ENCODE assay signal across 8 mouse cellular contexts in the genomic region with DNA sequence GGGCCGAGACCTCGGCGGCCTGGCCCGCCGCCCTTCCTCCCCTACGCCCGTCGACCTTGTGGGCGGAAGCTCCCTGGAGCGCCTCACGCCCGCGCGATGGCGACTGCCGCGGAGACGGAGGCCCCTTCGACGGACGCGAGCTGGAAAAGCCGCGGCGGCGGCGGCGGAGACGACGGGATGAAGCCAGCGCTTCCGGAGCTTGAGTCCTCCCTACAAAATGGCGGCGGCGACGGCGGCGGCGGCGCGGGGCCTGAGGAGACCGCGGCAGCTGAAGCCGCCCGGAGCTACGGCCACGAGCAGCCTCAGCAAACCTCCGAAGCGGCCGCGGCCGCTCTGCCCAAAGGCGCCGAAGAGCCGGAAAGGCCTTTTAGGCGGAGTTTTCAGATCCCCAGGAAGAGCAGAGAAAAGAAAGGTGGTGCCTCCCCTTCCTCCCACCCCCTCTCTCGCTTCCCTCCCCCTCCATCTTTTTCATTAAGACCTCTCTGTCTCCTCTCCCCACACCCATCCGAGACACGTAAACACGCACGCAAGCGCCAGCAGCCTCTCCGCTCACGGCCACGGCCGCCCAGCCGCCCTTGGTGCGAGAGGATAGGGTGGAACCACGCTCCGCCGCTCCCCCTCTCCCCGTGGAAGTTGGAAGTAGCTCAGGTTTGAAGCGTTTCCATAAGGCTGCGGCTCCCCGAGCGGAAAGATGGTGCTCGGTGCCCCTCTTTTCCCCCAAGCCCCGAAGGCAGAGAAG. TPM values are rescaled to one million over a fixed set of nuclear protein-coding genes. Genes with fewer than 3 reads are reported as not detected.
DNase-seq lines count a peak whose midpoint lies in the region; ATAC-seq and TF ChIP-seq lines count a peak whose summit lies in the region.

No protein-coding gene starts in this region.

- H3K27ac ChIP-seq in forebrain, embryonic 14.5 days (ENCODE audit: low read depth, low read length), result peak overlapping the region; percentile 99
- H3K27ac ChIP-seq in layer of hippocampus, adult 2 months, result peak overlapping the region; percentile 100
- peak overlapping the region; percentile 99 for H3K27ac ChIP-seq in lung, embryonic 15.5 days

- peaks cover 14% of the 10 kb centered on the region for H3K9me3 ChIP-seq in forebrain, embryonic 14.5 days (replicated peaks; ENCODE audit: control insufficient read depth, low read length)
- H3K9me3 ChIP-seq in lung, embryonic 15.5 days, result 0 out of 2 replicates have a peak, but pooled peaks cover 7% of the 10 kb centered on the region

- 3% methylated on average over 78 of the region's 78 CpGs for WGBS in forebrain, embryonic 14.5 days
- whole genome bisulfite sequencing in lung, embryonic 15.5 days, result under 1% methylated on average over 67 of the region's 78 CpGs

- ATAC-seq in cerebellum, adult (ENCODE audit: insufficient number of reproducible peaks, low FRiP score, low TSS enrichment), result peak; percentile 91
- peak; percentile 80 for ATAC-seq in forebrain, embryonic 14.5 days
- ATAC-seq in lung, embryonic 15.5 days (ENCODE audit: borderline replicate concordance, extremely low read depth, low FRiP score, low TSS enrichment), result peak; percentile 83

- peak overlapping the region; percentile 77 for H3K4me3 ChIP-seq in forebrain, embryonic 14.5 days (ENCODE audit: low read depth, low read length)
- peak overlapping the region; percentile 64 for H3K4me3 ChIP-seq in layer of hippocampus, adult 2 months
- H3K4me3 ChIP-seq in lung, embryonic 15.5 days, result peak overlapping the region; percentile 61

- TF ChIP-seq CTCF in layer of hippocampus, adult 2 months (conservative IDR thresholded peaks at IDR 0.05), result no peak

- H3K36me3 ChIP-seq in forebrain, embryonic 14.5 days (ENCODE audit: control insufficient read depth, insufficient read depth, low read length), result peaks cover 10% of the 10 kb centered on the region; the same call in 1 of the 2 replicates
- peaks cover 25% of the 10 kb centered on the region; the same call in 1 of the 2 replicates for H3K36me3 ChIP-seq in lung, embryonic 15.5 days

- H3K9ac ChIP-seq in forebrain, embryonic 14.5 days (ENCODE audit: low read length), result peak overlapping the region; percentile 94
- H3K9ac ChIP-seq in lung, embryonic 15.5 days, result peak overlapping the region; percentile 86

- peak; percentile 89 for DNase-seq in ES-CJ7 (ENCODE audit: low read depth, low spot score)
- DNase-seq in forebrain, embryonic 14.5 days (ENCODE audit: low spot score), result peak; percentile 89
- DNase-seq in heart, postnatal 25 days (ENCODE audit: low spot score), result peak; percentile 82
- peak; percentile 83 to 91 for DNase-seq in layer of hippocampus, adult 2 months (ENCODE audit: low spot score in 2 of 2)
- peak; percentile 87 for DNase-seq in ovary, adult 18-20 months (ENCODE audit: low spot score)
- peak; percentile 80 for DNase-seq in thymus, postnatal 0 days (ENCODE audit: low spot score)

- H3K4me2 ChIP-seq in forebrain, embryonic 14.5 days (ENCODE audit: low read length), result peak overlapping the region; percentile 81
- peak overlapping the region; percentile 77 for H3K4me2 ChIP-seq in lung, embryonic 15.5 days

- intact Hi-C loops in heart, postnatal 25 days (cut with DNase I), result loop anchor here (10.0 kb wide), 1 partner anchor 384 kb away; no protein-coding TSS in a partner anchor

- no peaks in the 10 kb centered on the region for H3K27me3 ChIP-seq in forebrain, embryonic 14.5 days (replicated peaks; ENCODE audit: control insufficient read depth, insufficient read depth, low read length)
- no peaks in the 10 kb centered on the region for H3K27me3 ChIP-seq in lung, embryonic 15.5 days

- no peaks in the 10 kb centered on the region for H3K4me1 ChIP-seq in forebrain, embryonic 14.5 days (ENCODE audit: control insufficient read depth, insufficient read depth, low read length)
- peaks cover 7% of the 10 kb centered on the region; the same call in 1 of the 2 replicates for H3K4me1 ChIP-seq in lung, embryonic 15.5 days

RNA-seq across cellular contexts. Expression of a gene that starts 0.5 kb away (rescaled TPM):
- polyA plus RNA-seq in forebrain, embryonic 14.5 days (2014; fragmentation: Nextera tagmentation; extraction: Ambion mirVana), result 8.7 and 13.3 TPM in 2 replicates
- total RNA-seq in heart, postnatal 25 days (2021), result 10 to 100 TPM; 10.2 to 12.4 TPM
- 10 to 100 TPM; 33.5 to 34.8 TPM for total RNA-seq in layer of hippocampus, adult 2 months (2021)
- 11.2 and 13.4 TPM in 2 replicates for polyA plus RNA-seq in lung, embryonic 15.5 days (2015; fragmentation: Nextera tagmentation; extraction: Ambion mirVana)
- polyA plus RNA-seq in thymus, postnatal 0 days (2015; fragmentation: Nextera tagmentation; extraction: Ambion mirVana), result 11.1 and 16.7 TPM in 2 replicates

Comparison
In these comparisons a context has a peak if more than half of its experiments do, and no peak if none do; other contexts are left out.
1. Peak in every context shown above with its lines: DNase-seq, ATAC-seq, H3K4me3 ChIP-seq and H3K27ac ChIP-seq.